ENCODE assay signal across 11 mouse cellular contexts in genomic region chr4:97923248-97923647, GRCm38 (mm10).
DNase-seq lines count a peak whose midpoint lies in the region; ATAC-seq and TF ChIP-seq lines count a peak whose summit lies in the region.
"Had no signal": no experiment of that assay in that cellular context is flagged by ENCODE, and none has a peak within 500 bp of the region (broad histone marks: within the 10 kb centered on the region; RNA-seq: fewer than 3 reads in every experiment).

No protein-coding gene starts in this region.

- H3K4me3 ChIP-seq in forebrain, embryonic 12.5 days (replicated peaks), result no peak overlapping the region
- H3K4me3 ChIP-seq in forebrain, embryonic 10.5 days, result no peak overlapping the region
- no peak overlapping the region for H3K4me3 ChIP-seq in kidney, adult 2 months (ENCODE audit: insufficient read depth, low read depth, low read length)
- no peak overlapping the region for H3K4me3 ChIP-seq in forebrain, embryonic 15.5 days
- H3K4me3 ChIP-seq: embryonic facial prominence, embryonic 15.5 days; midbrain, embryonic 12.5 days had no signal

- no peak for TF ChIP-seq CTCF in kidney, adult 2 months (conservative IDR thresholded peaks at IDR 0.05; ENCODE audit: insufficient read depth, insufficient read length, low read depth, low read length)

- no peaks in the 10 kb centered on the region for H3K9me3 ChIP-seq in forebrain, embryonic 12.5 days
- H3K9me3 ChIP-seq in forebrain, embryonic 10.5 days, result no peaks in the 10 kb centered on the region
- no peaks in the 10 kb centered on the region for H3K9me3 ChIP-seq in forebrain, embryonic 15.5 days
- H3K9me3 ChIP-seq: embryonic facial prominence, embryonic 15.5 days; midbrain, embryonic 12.5 days had no signal

- ATAC-seq in forebrain, embryonic 12.5 days (ENCODE audit: low FRiP score), result no peak
- ATAC-seq in forebrain, embryonic 15.5 days (replicated peaks), result no peak
- ATAC-seq: intestine, postnatal 0 days had no signal

- no peak for TF ChIP-seq POLR2A in kidney, adult 2 months (IDR thresholded peaks at IDR 0.05; ENCODE audit: low read depth, low read length)

- no peak overlapping the region for H3K9ac ChIP-seq in forebrain, embryonic 12.5 days
- no peak overlapping the region for H3K9ac ChIP-seq in forebrain, embryonic 15.5 days (replicated peaks)
- H3K9ac ChIP-seq: embryonic facial prominence, embryonic 15.5 days; midbrain, embryonic 12.5 days had no signal

- H3K27me3 ChIP-seq in forebrain, embryonic 12.5 days, result no peaks in the 10 kb centered on the region
- H3K27me3 ChIP-seq in forebrain, embryonic 10.5 days (ENCODE audit: poor library complexity, severe bottlenecking), result no peaks in the 10 kb centered on the region
- no peaks in the 10 kb centered on the region for H3K27me3 ChIP-seq in kidney, adult 2 months (replicated peaks; ENCODE audit: control insufficient read depth, insufficient read depth, low read length)
- H3K27me3 ChIP-seq in forebrain, embryonic 15.5 days, result no peaks in the 10 kb centered on the region
- H3K27me3 ChIP-seq: embryonic facial prominence, embryonic 15.5 days; midbrain, embryonic 12.5 days had no signal

- no peaks in the 10 kb centered on the region for H3K36me3 ChIP-seq in forebrain, embryonic 12.5 days (replicated peaks)
- no peaks in the 10 kb centered on the region for H3K36me3 ChIP-seq in forebrain, embryonic 10.5 days (replicated peaks)
- no peaks in the 10 kb centered on the region; the same call in 1 of the 2 replicates for H3K36me3 ChIP-seq in kidney, adult 2 months (ENCODE audit: control insufficient read depth, insufficient read depth, low read length)
- H3K36me3 ChIP-seq in forebrain, embryonic 15.5 days, result no peaks in the 10 kb centered on the region
- H3K36me3 ChIP-seq: embryonic facial prominence, embryonic 15.5 days; midbrain, embryonic 12.5 days had no signal

- H3K4me2 ChIP-seq in forebrain, embryonic 12.5 days, result no peak overlapping the region
- 0 out of 2 replicates have a peak overlapping the region, but pooled peaks have one; percentile 31 for H3K4me2 ChIP-seq in forebrain, embryonic 15.5 days (replicated peaks)
- H3K4me2 ChIP-seq: embryonic facial prominence, embryonic 15.5 days; midbrain, embryonic 12.5 days had no signal

- WGBS in forebrain, embryonic 12.5 days, result 84% methylated on average over 5 of the region's 5 CpGs
- WGBS in forebrain, embryonic 10.5 days, result 90% methylated on average over 5 of the region's 5 CpGs
- WGBS in kidney, adult 2 months, result 85% methylated on average over 5 of the region's 5 CpGs
- 57% methylated on average over 5 of the region's 5 CpGs for WGBS in forebrain, embryonic 15.5 days

- DNase-seq in forebrain, embryonic 10.5 days (ENCODE audit: extremely low spot score, low spot score), result no peak
- no peak for DNase-seq in kidney, adult 2 months
- DNase-seq in kidney, postnatal 10 days, result no peak
- DNase-seq in 416B (ENCODE audit: low read depth), result peak; percentile 36
- DNase-seq in ovary, postnatal 36 days (ENCODE audit: low spot score), result no peak
- DNase-seq in gastrocnemius, postnatal 4 days (ENCODE audit: low spot score in 2 of 2), result no peak

- H3K27ac ChIP-seq in forebrain, embryonic 12.5 days, result peak overlapping the region; percentile 36; the same call in 1 of the 2 replicates
- H3K27ac ChIP-seq in forebrain, embryonic 10.5 days, result no peak overlapping the region
- peak overlapping the region; percentile 67 for H3K27ac ChIP-seq in kidney, adult 2 months (ENCODE audit: insufficient read depth, low read depth, low read length)
- peak overlapping the region; percentile 49; the same call in 1 of the 2 replicates for H3K27ac ChIP-seq in forebrain, embryonic 15.5 days (replicated peaks)
- H3K27ac ChIP-seq: midbrain, embryonic 12.5 days had no signal

- H3K4me1 ChIP-seq in forebrain, embryonic 12.5 days, result peaks cover 44% of the 10 kb centered on the region
- peaks cover 49% of the 10 kb centered on the region for H3K4me1 ChIP-seq in forebrain, embryonic 10.5 days
- peaks cover 5% of the 10 kb centered on the region for H3K4me1 ChIP-seq in kidney, adult 2 months (ENCODE audit: control insufficient read depth, insufficient read depth, low read length)
- H3K4me1 ChIP-seq in forebrain, embryonic 15.5 days, result peaks cover 65% of the 10 kb centered on the region
